Mouse (Mus musculus) cortical plate, adult 2 months (tissue): Measurements from ENCODE around the gene Spcs2. TPM values are rescaled to one million over a fixed set of nuclear protein-coding genes. Genes with fewer than 3 reads are reported as not detected.

Experiments used
- H3K27ac ChIP-seq: fragments of 200-500 bp; 2 replicates; pipeline ENCODE4 v1.5.1; 2012; ENCODE audit warnings: low read length, control low read depth, inconsistent platforms; ENCODE audit not compliant: insufficient read depth
- H3K4me1 ChIP-seq: fragments of 200-500 bp; 2 replicates; pipeline ENCODE4 v1.6.1; 2011; ENCODE audit warnings: low read length; ENCODE audit not compliant: control insufficient read depth, insufficient read depth
- H3K4me3 ChIP-seq: fragments of 200-500 bp; 2 replicates; pipeline ENCODE4 v1.5.1; 2011; ENCODE audit warnings: mild to moderate bottlenecking, low read length, control low read depth; ENCODE audit not compliant: insufficient read depth
- CTCF ChIP-seq: fragments of 200-500 bp; IDR thresholded peaks from 2 replicates; pipeline ENCODE4 v1.5.1; 2011; ENCODE audit warnings: mild to moderate bottlenecking, control low read depth, low read length; ENCODE audit not compliant: insufficient read depth; ENCODE audit errors: extremely low read depth
- POLR2A ChIP-seq: fragments of 200-500 bp; IDR thresholded peaks from 2 replicates; pipeline ENCODE4 v1.6.1; 2011; ENCODE audit warnings: mild to moderate bottlenecking, low read length, control low read depth; ENCODE audit not compliant: insufficient read depth; ENCODE audit errors: extremely low read depth
- polyA plus RNA-seq: library from polyadenylated mRNA; depleted of rRNA; stranded (reverse); fragments of >200 nt; gene quantifications from 2 replicates; pipeline ENCODE4 v1.2.3, GENCODE M21; 2012; rRNA removed

The Spcs2 gene
- polyA plus RNA-seq, 1 experiment = 65.2 TPM

GRCm38 (mm10) chr7:99788563-99788962, 74.7 kb downstream of the Spcs2 start:
- H3K4me3 ChIP-seq = no peak overlapping the region
- H3K27ac ChIP-seq = no peak overlapping the region
- no peaks in the 10 kb centered on the region for H3K4me1 ChIP-seq
- TF ChIP-seq POLR2A = no peak
- TF ChIP-seq CTCF = no peak

GRCm38 (mm10) chr7:99787935-99788334, 75.3 kb downstream of the Spcs2 start:
- Histone ChIP-seq H3K4me3 (no peak overlapping the region), H3K4me1 (no peaks in the 10 kb centered on the region), H3K27ac (no peak overlapping the region)
- TF ChIP-seq POLR2A (no peak), CTCF (no peak)

Other genes starting within 250 kb of the Spcs2 start
- 2.3 and 2.8 TPM in 2 replicates for gene Tpbgl, start 236.4 kb downstream of the Spcs2 start, polyA plus RNA-seq
- gene Slco2b1, start 152.1 kb downstream of the Spcs2 start, polyA plus RNA-seq = 17.4 and 18.0 TPM in 2 replicates
- 0.19 TPM in 1 of 2 replicates, not detected in the other for gene Olfr520, start 133.2 kb downstream of the Spcs2 start, polyA plus RNA-seq
- not detected in 2 replicates for gene Olfr521, start 100.0 kb downstream of the Spcs2 start, polyA plus RNA-seq
- 1.9 and 2.0 TPM in 2 replicates for gene Neu3, start 35.0 kb downstream of the Spcs2 start, polyA plus RNA-seq
- gene Xrra1, start 4.3 kb downstream of the Spcs2 start, polyA plus RNA-seq = 0.96 and 1.3 TPM in 2 replicates
- 23.7 TPM in 2 replicates for gene Rnf169, start 117.0 kb upstream of the Spcs2 start, polyA plus RNA-seq
- 0.61 and 0.68 TPM in 2 replicates for gene Chrdl2, start 142.7 kb upstream of the Spcs2 start, polyA plus RNA-seq